Mouse (Mus musculus) T-helper 17 cell (primary cell): ENCODE measurements around the gene Rnf121.

ENCODE experiments used
- in situ Hi-C, 2 experiments: fragments of 300-600 bp; cut with MboI, MseI; formaldehyde crosslinking; loops; 1 replicate in 1 of 2; 2 replicates in 1 of 2; pipeline ENCODE4 v1.15.1; 2025; ENCODE audit warnings: high pct_unique_total_duplicates in 2 of 2

The Rnf121 gene

DNA sequence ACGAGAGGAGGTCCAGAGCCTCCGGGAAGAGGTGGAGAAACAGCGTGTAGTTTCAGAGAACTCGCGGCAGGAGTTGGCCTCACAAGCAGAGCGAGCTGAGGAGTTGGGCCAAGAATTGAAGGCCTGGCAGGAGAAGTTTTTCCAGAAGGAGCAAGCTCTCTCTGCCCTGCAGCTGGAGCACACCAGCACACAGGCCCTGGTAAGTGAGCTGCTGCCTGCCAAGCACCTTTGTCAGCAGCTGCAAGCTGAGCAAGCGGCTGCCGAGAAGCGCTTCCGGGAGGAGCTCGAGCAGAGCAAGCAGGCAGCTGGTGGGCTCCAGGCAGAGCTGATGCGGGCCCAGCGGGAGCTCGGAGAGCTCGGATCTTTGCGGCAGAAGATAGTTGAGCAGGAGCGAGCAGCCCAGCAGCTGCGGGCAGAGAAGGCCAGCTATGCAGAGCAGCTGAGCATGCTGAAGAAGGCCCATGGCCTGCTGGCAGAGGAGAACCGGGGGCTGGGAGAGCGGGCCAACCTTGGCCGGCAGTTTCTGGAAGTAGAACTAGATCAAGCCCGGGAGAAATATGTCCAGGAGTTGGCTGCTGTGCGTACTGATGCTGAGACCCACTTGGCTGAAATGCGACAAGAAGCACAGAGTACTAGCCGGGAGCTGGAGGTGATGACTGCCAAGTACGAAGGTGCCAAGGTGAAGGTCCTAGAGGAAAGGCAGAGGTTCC lies 64.2 kb downstream of the Rnf121 start:
- in situ Hi-C loops = no loop called here

DNA sequence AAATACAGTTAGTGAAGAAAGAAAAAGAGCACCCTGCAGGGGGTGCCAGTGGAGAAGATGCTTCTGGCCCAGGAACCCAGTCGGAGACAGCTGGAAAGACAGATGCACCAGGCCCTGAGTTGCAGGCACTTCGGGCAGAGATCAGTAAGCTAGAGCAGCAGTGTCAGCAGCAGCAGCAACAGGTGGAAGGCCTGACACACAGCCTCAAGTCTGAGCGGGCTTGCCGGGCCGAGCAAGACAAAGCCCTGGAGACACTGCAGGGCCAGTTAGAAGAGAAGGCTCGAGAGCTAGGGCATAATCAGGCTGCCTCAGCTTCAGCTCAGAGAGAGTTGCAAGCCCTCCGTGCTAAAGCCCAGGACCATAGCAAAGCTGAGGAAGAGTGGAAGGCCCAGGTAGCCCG lies 65.0 kb downstream of the Rnf121 start:
- in situ Hi-C loops = no loop called here

DNA sequence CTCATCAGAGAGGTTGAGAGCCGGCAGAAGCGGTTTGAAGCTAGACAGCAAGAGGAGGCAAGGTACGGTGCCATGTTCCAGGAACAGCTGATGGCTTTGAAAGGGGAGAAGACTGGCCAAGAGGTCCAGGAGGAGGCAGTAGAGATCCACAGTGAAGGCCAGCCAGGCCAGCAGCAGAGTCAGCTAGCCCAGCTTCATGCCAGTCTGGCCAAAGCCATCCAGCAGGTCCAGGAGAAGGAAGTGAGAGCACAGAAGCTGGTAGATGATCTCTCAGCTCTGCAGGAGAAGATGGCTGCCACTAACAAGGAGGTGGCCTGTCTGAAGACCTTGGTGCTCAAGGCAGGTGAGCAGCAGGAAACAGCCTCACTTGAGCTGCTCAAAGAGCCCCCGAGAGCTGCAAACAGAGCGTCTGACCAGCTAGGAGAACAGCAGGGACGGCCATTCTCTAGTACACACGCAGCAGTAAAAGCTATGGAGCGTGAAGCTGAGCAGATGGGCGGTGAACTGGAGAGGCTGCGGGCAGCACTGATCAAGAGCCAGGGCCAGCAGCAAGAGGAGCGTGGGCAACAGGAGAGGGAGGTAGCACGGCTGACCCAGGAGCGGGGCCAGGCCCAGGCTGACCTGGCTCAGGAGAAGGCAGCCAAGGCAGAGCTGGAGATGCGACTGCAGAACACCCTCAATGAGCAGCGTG lies 65.7 kb downstream of the Rnf121 start:
- in situ Hi-C loops = no loop called here

DNA sequence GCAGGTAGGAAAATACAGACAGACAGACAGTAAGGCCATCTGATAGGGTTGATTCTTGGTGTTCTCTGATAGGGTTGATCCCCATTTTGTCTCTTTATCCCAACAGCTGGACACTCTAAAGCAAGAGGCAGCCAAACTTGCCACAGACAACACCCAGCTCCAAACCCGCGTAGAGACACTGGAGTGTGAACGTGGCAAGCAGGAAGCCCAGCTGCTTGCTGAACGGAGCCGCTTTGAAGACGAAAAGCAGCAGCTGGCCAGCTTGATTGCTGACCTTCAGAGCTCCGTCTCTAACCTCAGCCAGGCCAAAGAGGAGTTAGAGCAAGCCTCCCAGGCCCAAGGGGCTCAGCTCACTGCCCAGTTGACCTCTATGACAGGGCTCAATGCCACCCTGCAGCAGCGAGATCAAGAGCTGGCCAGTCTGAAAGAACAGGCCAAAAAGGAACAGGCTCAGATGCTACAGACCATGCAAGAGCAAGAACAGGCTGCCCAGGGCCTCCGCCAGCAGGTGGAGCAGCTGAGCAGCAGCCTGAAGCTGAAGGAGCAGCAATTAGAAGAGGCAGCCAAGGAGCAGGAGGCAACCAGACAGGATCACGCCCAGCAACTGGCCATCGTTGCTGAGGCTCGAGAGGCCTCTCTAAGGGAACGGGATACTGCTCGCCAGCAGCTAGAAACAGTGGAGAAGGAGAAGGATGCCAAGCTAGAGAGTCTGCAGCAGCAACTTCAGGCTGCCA lies 66.9 kb downstream of the Rnf121 start:
- in situ Hi-C loops = no loop called here

DNA sequence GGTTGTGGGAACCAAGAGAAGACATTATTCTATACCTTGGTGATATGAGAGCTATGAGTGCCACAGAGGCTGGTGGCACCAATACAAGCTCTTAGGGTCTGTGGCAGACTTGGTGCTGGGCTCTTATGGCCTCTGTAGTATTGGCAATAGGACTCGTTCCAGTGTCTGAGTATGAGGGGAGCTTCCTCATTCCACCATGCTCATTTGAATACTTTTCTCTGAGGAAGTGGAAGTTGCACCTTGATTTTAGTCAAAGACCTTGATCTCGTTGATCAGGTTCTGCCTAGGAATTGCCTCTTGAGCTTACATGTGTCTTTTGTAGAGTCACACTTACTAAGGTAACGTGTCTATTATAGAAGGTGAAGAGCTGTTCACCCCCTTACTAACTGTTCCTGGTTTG lies 71.0 kb downstream of the Rnf121 start:
- in situ Hi-C loops = no loop called here

DNA sequence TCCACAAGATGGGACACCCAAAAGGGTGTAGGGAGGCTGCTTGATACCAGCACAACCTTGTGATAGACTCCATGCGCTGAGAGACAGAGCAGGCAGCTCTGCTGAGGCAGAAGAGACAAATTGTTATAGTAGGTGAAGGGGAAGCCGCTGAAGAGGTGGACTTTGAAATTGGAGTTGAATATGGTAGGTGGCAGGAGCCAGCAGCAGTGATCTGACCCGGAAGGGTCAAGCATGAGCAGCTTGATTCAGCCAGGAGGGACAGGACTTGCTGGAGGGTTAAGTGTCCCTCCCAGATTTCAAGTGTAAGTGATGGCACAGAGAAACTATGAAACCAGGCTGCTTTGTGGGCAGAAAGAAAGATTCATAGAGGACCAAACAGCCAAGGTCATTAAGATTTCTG lies 80.2 kb downstream of the Rnf121 start:
- in situ Hi-C loops = no loop called here

DNA sequence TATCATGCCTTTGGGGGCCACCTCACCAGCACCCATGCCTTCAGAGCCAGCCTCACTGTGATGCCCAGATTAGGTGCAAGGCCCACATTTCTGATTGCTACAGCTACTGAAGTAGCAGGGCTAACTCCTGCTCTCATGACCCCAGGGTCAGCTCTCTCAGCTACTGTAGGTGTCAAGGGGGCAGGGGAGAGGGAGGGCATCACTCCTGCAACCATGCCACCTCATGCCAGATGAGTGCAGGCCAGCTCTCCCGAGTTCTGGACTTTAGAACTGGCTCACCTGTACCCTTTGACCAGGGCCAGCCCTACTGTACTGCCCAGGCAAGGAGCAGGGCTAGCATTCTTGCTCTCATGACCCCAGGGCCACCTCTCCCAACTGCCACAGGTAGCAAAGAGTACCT lies 82.5 kb downstream of the Rnf121 start:
- in situ Hi-C loops = no loop called here

DNA sequence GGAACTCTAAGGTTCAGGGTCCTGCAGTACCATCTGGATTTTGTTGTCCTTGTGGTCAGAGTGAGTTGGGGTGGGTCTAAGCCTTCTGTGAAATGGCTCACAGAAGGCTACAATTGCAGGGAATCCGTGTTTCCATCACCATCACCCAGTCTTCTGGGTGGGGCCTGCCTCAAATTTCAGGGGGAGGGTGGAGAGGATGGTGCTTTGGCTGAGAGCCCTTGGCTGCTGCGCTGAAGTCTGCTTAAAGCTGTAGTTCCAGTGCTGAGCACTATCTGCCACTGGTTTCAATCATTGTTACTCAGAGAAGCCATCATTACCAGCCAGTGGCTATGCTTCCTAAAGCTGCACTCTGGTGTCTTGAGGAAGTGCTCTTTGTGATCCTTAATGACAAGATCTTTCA lies 90.8 kb downstream of the Rnf121 start:
- in situ Hi-C loops = no loop called here

DNA sequence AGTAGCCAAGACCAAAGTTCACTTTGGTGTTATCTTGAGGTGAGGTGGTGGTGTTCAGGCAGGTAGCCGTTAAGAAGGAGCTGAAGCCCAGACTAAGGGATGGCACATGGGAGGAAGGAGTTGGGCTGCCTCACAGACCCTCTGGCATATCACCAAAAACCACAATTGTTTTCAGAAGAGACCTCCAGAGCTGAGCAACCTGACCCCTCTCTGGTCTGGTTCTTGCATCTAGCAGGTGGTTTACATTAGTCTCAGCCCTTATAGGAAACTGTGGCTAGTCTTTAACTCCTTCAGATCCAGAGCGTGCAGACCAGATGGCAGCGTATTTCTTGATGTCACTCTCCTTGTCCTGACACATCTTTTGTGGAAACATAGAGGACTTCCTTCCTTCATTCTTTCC lies 91.5 kb downstream of the Rnf121 start:
- in situ Hi-C loops = no loop called here

DNA sequence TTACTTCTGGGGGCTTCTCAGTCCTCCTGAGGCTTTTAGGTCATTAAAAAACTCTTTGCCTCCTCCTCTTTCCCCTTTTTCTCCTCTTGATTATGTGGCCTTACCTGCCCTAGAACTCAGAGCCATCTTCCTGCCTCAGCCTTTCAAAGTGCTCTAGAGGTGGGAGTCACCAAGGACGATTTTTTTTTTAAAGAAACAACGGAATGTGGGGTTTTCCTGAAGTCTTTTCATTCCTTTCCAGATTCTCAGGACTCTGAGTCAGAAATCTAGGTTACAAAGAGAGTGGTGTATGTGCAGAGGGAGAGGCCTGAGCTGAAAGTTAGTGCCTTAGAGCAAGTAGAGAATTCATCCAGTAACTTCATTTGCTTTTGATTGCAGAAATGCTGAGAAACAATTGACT lies 93.5 kb downstream of the Rnf121 start:
- in situ Hi-C loops = no loop called here

DNA sequence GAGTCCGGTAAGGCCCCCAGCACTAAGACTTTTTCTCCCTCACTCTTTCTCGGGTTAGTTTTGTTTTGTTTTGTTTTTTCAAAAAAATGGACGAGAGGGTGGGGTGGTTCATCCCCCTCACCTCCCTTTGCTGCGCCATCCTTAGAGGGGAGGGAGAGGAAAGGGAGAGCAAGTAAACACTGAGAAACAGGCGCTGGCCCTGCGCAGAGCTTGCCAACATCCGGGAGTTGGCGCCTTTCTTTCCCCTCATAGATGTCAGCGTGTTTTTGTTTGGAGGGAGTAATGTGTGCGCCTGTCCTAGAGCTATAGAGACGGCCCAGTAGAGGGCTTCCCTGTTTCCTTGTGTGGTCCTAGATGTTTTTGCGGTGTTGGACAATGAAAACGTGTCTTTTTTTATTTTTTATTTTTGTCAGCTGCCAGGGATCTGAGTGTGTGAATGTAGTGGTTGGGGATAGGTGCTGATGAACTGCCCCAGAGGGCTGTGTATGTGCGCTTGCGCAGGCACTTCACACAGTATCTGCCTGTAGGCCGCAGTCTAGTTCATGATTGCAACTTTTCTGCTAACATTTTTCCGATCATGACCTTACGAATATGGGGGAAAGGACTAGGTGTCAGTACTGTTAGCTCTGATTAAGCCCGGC lies 94.3 kb downstream of the Rnf121 start:
- in situ Hi-C loops = no loop called here

DNA sequence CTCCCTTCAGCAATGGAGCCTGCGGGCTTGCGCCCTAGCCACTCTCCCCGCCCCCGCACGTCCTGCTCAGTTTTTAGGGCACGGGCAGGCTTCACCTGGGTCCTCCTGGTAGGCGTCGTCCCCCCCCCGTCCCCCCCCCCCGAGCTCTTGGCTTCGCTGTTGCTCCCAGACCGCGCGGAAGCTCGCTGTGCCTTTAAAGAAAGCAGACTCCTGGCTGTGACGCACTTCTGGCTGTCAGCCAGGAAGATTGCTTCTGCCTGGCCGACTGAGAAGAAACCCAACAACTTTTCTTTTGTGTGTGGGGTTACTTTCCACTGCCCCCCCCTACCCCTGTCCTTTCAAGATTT lies 94.9 kb downstream of the Rnf121 start:
- in situ Hi-C loops = no loop called here

DNA sequence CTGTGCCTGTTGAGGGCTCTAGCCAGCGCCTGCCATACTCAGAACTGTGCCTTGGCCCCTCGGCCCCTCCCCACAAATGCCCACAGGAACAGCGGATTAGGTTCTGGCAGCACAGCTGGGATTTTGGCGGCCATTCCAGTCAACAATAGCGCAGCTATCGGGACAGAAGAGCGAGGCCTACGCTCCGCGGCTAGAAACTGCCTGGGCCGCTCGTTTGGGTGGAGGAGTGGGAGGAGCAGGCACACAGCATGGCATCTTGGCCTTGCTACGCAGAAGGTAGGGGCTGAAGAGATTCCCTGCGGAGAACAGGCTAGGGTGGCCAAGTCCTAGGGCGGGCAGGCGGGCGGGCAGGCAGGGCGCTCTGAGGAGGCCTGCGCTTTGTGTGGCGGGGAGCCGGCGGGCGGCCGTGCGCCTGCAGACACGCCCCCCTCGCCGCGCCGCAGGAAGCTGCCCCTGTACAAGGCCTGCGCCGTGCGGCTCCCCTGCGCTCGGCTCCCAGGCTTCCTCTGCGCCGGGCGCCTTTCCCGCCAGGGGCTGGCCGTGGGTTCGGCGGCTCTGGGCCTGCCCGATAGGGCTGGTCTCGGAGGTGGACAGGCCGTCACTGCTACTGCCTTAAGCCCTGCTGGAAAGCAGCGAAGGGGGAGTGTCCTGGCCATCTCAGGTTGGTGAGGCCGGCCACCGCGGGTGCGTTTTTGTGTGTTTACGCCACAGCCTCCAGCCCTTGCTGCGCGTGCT lies 95.4 kb downstream of the Rnf121 start:
- in situ Hi-C loops = no loop called here
